Comparison of ENCODE assay signal across 7 mouse cellular contexts in the genomic region with DNA sequence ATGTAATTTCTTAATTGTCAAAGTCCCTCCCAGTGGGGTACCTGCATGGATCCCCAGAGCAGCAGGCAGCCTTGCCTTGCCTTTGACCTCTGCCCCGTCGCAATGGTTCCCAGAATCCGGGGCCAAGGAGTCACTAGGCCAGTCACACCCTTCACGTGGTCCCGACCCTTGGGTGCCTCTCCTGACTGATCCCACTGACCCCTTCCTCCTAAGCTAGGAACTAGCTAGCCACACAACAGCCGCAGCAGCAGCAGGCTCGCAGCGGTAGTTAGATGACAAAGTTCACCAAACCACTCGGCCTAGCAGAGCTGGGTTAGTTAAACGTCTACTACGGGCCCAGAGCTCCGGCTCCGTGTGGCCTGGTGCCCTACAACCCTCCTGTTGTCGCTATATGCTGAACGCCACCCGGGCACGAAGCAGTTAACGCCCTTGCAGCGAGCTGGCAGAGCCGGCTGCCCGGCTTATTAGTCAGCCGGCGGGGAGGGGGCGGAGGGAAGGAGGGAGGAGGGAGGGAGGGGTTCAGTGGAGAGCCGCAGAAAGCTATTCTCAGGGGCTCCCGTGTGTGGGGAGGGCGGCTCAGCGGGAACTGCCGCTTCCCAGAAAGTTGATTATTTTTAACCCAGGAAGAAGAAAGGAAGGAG.
DNase-seq lines count a peak whose midpoint lies in the region; ATAC-seq lines count a peak whose summit lies in the region.

No protein-coding gene starts in this region.

- intact Hi-C loops in gastrocnemius, postnatal 14 days (cut with DNase I; ENCODE audit: low total_unique reads): no loop called here
- intact Hi-C loops in left cerebral cortex, postnatal 10 days (cut with DNase I): loop anchor here (5.0 kb wide), 1 partner anchor 62 kb away; no protein-coding TSS in a partner anchor

- ATAC-seq in common myeloid progenitor, adult 5-6 weeks (replicated peaks; ENCODE audit: low read depth, poor library complexity, severe bottlenecking): peak; percentile 50
- ATAC-seq in megakaryocyte, adult 5-6 weeks (ENCODE audit: poor library complexity, severe bottlenecking): peak; percentile 30

- DNase-seq in adrenal gland, adult 18-20 months (ENCODE audit: low spot score in 2 of 2): peak; percentile 78 to 83
- DNase-seq in gastrocnemius, postnatal 14 days: peak; percentile 92
- peak; percentile 82 for DNase-seq in induced T-regulatory cell, adult 2 months (ENCODE audit: low read depth)
- DNase-seq in left cerebral cortex, postnatal 10 days (ENCODE audit: extremely low spot score in 1 of 2, low spot score in 2 of 2): peak; percentile 81 to 92
- DNase-seq in right cerebral cortex, postnatal 36 days (ENCODE audit: low spot score in 2 of 2): peak; percentile 82 to 84

Comparison
In these comparisons a context has a peak if more than half of its experiments do, and no peak if none do; other contexts are left out.
1. Peak in every context shown above with its lines: DNase-seq and ATAC-seq.